Mouse (Mus musculus) gastrocnemius, postnatal 14 days (tissue): ENCODE data around the gene Rnf224. TPM values are rescaled to one million over a fixed set of nuclear protein-coding genes. Genes with fewer than 3 reads are reported as not detected.
A peak's percentile ranks its signal among the peaks of the same experiment; 100 is the strongest.

ENCODE experiments used
- DNase-seq: peaks from one replicate; pipeline ENCODE4 v3.0.0; 2021; ENCODE audit warnings: mixed read lengths
- intact Hi-C: fragments of 180-260 bp; cut with DNase I; formaldehyde crosslinking; loops from one replicate; pipeline ENCODE4 v1.15.1; 2025; ENCODE audit warnings: low total_unique reads
- total RNA-seq, 2 experiments: library from RNA; stranded (reverse); gene quantifications; 2 replicates each; pipeline ENCODE4 v1.2.3; 2021

The Rnf224 gene
- total RNA-seq, 2 experiments from 2014 or later, result not detected

DNA sequence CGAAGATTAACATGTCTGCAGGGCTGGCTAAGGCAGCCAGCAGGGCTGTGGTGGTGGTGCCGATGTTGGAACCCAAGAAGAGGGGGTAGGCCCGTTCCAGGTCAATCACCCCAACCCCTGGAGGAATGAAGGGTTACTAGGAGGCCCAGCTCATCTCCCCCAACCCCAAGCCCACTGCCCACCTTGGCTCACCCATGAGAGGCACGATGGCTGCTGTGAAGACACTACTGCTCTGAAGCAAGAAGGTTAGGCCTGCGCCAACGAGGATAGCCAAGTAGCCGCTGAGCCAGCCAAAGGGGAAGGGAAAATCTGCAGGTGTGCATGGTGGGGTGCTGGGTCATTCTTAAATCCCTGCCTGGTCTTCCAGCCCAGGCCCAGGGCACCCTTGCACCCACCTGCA, 6.0 kb downstream of the Rnf224 start:
- DNase-seq, result no peak
- intact Hi-C loops, result no loop called here

DNA sequence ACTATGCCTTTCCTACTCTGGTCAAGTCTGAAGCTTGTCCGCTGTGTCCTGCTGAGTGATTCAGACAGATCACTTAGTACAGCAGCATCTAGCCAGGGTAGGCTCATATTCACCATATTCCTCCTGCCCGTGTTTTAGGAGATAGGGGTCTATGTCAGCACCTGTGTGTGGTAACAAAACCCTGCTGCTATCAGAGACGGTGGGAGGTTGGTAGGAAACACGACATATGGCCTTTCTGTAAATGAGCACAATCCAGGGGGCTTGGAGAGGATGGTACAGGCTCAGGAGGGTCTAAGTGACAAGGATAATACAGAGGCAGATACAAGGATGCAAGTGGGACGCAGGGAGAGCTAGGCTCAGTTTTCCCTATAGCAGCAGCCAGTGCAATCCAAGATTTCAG, 7.0 kb downstream of the Rnf224 start:
- DNase-seq, result no peak
- intact Hi-C loops, result no loop called here

DNA sequence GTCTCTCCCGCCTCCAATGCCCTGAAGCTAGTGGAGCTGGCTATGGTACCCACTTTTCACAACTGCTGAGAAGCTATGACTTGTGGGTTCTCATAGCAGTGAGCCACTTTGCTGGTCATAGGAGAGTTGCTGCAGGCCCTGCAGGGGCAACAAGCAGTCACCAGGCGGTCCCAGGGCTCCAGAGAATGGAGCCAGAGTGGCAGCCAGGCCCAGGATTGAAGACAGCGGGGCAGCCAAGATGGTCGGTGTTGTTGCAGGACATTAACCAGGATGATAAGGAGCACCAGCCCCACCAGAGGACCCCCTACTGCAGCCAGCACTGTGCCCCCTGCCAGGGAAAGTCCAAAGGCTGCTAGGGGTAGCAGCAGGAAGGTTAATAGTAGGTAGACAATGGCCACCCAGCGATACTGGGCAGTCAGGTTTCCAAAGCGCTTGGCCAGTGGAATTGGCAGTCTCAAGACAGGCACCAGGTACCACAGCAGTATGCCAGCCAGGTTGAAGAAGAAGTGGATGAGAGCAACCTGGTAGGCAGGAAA, 7.5 kb downstream of the Rnf224 start:
- DNase-seq, result no peak
- intact Hi-C loops, result no loop called here

DNA sequence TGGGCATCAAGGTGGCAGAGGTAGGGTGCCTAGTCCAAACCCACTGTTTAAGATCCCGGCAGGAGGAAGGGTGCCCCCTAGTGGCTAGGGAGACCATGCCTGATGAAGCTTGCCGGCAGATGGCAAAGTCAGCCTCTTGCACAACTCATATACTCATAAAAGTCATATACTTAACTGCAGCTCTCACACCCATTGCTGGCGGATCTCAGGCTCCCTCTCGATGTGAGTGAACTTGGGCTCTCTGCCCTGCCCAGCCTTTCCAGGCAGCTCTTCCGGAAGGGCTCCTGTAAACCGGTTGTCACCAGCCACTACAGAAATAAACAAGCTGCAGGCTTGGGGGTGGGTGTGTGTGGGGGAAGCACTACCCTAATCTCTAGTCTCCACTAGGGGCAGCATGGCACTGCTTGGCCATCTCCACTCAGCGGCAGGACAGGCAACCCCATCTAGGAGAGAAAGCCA, 8.1 kb downstream of the Rnf224 start:
- intact Hi-C loops, result no loop called here
- peak; percentile 85 for DNase-seq

DNA sequence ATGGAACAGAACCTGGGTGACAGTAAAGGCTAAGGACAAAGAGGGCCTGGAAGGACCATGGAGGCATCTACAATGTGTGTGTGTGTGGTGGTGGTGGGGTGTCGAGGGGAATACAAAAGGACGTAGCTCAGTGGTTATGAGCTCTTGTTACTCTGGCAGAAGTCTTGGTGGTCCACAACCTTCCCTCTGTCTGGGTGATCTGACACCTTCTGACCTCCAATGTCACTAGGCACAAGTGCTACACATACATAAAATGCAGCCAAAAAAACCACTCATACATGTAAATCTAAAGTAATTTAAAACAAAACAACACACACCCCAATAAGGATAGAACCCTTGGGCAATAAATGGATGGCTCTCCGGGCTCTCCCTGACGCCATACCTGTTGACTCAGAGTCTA, 9.2 kb downstream of the Rnf224 start:
- DNase-seq, result no peak
- intact Hi-C loops, result no loop called here

DNA sequence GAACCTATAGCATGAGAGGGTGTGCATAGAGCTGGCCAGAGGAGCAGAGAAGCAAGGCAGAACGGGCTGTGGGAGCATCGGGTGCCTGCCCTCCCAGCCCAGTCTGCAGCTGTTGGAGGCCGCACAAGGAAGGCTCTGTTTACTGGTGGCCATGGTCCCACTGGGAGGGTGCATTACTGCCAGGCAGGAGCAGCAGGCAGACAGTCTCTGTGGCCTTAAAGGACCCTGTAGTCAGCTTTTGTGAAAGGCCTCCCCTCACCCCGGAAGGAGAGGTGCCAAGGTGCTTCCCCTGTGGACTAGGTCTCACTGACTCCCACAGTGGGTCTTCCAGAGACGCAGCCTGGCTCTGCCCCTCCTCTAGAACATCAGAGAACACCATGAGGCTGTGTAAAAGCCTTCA, 9.7 kb downstream of the Rnf224 start:
- intact Hi-C loops, result no loop called here

GRCm38 (mm10) chr2:25225811-25226379, 10.7 kb downstream of the Rnf224 start:
- no peak for DNase-seq
- intact Hi-C loops, result no loop called here

More for the DNA sequence above, 9.7 kb downstream of the Rnf224 start:
- DNase-seq, result peak; percentile 79

- DNase-seq, result peak; percentile 98
- intact Hi-C loops, result no loop called here
These were observed 11.5 kb downstream of the Rnf224 start for GRCm38 (mm10) chr2:25224766-25225752.

GRCm38 (mm10) chr2:25224492-25224765, 12.2 kb downstream of the Rnf224 start, which contains the start of gene Tubb4b:
TSS of gene Tubb4b (minus strand) at chr2:25224702.
- intact Hi-C loops, result no loop called here
- no peak for DNase-seq

DNA sequence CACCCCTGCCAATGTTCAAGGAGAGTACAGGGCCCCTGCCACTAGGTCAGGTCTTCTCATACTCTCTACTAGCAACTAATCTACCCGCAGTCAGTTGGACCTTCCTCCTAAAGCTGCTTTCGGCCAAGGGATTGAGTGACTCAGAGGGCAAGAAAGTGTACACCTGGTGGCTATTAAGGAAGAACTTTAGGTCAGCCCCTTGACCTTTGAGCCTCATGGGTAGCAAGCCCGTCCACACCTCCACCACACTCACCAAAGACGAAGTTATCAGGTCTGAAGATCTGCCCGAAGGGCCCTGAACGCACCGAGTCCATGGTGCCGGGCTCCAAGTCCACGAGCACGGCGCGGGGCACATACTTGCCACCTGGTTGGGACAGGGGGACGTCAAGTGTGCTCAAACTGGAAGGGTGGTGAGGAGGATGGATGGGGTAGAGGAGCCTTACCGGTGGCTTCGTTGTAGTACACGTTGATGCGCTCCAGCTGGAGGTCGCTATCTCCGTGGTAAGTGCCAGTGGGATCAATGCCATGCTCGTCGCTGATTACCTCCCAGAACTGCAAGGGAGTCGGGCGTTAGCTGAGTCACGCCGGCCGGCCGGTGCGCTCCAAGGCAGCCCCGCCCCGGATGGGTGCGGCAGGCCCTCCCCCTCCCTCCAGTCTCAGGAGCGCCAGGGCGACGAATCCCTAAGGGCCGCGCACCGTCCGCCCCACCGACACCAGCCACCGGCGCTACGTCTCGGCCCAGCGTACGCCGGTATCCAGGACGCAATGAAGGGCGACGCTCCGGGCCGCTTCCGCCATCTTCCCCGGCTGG, 12.7 kb downstream of the Rnf224 start:
- intact Hi-C loops, result no loop called here
- DNase-seq, result peak; percentile 84

GRCm38 (mm10) chr2:25221331-25221772, 15.2 kb downstream of the Rnf224 start:
- intact Hi-C loops, result no loop called here
- DNase-seq, result no peak

- intact Hi-C loops, result no loop called here
- DNase-seq, result no peak
These were observed 18.1 kb downstream of the Rnf224 start, which contains the start of gene Fam166a for GRCm38 (mm10) chr2:25218445-25218844. TSS of gene Fam166a (plus strand) at chr2:25218745.

DNA sequence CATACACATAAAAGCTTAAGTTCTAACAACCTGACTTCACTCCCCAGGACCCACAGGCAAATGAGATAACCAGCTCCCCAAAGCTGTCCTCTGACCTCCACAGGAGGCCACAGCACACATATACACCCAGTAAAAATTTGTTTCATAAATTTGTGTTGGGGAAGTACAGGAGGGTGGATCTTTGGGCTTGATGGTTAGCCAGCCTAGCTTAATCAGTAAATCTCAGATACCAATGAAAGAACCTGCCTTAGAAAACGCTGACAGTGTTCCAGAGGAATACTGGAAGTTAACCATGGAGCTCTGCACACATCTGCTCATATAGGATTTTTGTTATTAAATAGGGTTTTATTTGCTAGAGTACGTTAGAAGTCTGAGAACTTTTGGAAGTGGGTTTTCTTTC, 18.9 kb downstream of the Rnf224 start:
- intact Hi-C loops, result no loop called here
- DNase-seq, result no peak

DNA sequence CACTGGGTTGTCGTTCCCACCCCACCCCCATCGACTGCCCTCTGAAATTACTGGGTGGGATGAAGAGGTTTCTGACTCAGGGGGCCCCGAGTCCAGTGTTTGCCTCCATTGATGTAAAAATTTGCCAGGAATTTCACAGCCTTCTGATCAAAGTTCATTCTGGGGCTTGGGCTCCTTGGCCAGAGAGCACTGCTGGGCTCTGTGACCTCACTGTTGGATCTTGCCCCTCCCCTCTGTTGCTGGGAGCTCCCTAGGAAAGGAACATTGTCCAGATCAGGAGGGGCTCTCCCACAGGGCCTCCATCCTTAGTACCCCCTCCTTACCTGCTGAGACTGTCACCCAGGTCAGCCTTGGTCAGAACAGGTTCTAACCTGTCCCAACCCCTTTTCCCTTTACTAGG, 22.1 kb downstream of the Rnf224 start, which contains the start of gene Stpg3:
Stpg3 (minus strand) TSS at position 194 of the 400 bp plus-strand sequence.
- DNase-seq, result no peak
- intact Hi-C loops, result no loop called here

DNA sequence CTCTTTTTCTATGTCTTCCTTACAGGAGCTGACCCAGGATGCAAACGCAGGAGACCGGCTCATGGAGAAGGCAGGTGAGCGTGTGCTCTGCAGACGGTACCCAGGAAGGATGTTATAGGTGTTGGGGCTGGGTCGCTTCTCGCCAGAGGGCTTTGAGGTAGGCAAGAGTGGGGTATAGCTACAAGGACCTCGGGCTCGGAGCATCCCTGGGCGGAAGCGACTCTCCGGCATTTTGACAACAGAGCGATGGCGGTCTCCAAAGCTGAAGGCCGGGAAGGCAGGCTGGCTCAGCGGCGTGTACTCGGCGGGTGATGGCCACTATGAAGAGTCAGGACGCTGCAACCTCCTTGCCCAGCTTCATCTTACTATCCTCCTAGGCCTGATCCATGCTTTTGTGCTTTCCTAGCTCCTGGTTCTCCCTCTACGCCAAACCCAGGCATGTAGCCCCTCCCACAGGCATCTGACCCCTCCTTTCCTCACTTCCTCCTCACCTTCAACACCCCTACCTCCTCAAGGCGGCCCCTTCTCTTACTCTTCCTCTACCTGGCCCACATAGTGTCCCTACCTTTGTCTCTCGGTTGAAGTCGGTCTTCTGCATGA, 23.2 kb downstream of the Rnf224 start:
- intact Hi-C loops, result no loop called here
- no peak for DNase-seq

GRCm38 (mm10) chr2:25211121-25211670, 25.4 kb downstream of the Rnf224 start, which contains the start of gene Nelfb:
TSS of gene Nelfb (minus strand) at chr2:25211489.
- peak; percentile 93 for DNase-seq
- intact Hi-C loops, result no loop called here

DNA sequence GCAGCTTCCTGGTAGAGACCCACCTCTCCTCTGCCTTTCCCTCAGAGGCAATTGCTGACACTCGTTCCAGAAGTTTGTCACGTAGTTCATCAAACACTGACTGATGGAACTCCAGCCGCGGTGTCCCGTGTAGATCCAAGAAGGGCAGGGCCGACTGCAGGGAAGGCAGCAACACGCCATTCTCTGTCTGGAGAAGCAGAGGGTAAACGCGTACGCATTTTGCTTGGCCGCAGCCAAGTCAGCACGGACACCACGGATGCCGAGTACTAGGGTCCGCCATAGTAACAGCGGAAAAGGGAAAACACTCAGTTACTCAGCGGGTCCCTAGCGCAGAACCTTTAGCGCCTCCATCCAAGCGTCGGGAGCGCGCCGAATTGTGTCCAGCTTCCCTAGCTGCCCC, 25.9 kb downstream of the Rnf224 start:
- intact Hi-C loops, result no loop called here
- no peak for DNase-seq

- intact Hi-C loops, result no loop called here
- no peak for DNase-seq
These were observed 29.0 kb downstream of the Rnf224 start for GRCm38 (mm10) chr2:25207593-25207992.

- no peak for DNase-seq
- intact Hi-C loops, result no loop called here
These were observed 32.9 kb downstream of the Rnf224 start for GRCm38 (mm10) chr2:25203631-25204214.
